Mouse (Mus musculus) common myeloid progenitor, adult 5-6 weeks (primary cell): ENCODE results near the gene Slc44a4. TPM values are rescaled to one million over a fixed set of nuclear protein-coding genes. Genes with fewer than 3 reads are reported as not detected.
"Not testable (repeated sequence)": the region's sequence is repeated elsewhere in the genome, so short reads cannot be mapped to it uniquely, and the experiment has no call there.

ENCODE experiments used
- ATAC-seq: replicated peaks from 2 replicates; pipeline ENCODE4 v1.8.0; 2016; ENCODE audit warnings: low read depth, mild to moderate bottlenecking, moderate TSS enrichment, inconsistent platforms; ENCODE audit not compliant: poor library complexity, severe bottlenecking
- total RNA-seq: library from RNA; stranded (forward); fragments of 200-1000, 187-1606 nt; gene quantifications from 2 replicates; pipeline ENCODE4 v1.2.3, GENCODE M21; 2017

The Slc44a4 gene
- total RNA-seq, 1 experiment from 2014 or later, result not detected

GRCm38 (mm10) chr17:34957966-34958365 is 43.7 kb downstream of the Slc44a4 start:
- not testable (repeated sequence) for ATAC-seq

GRCm38 (mm10) chr17:34958734-34959129 is 44.5 kb downstream of the Slc44a4 start:
- ATAC-seq, result not testable (repeated sequence)

GRCm38 (mm10) chr17:34959130-34959778 is 45.0 kb downstream of the Slc44a4 start, which contains the start of gene Hspa1b:
Hspa1b (minus strand) TSS chr17:34959238.
- ATAC-seq, result peak; percentile 90

- no peak for ATAC-seq
These were observed 45.7 kb downstream of the Slc44a4 start for GRCm38 (mm10) chr17:34959881-34960515.

GRCm38 (mm10) chr17:34960702-34961493 is 46.6 kb downstream of the Slc44a4 start:
- no peak for ATAC-seq

- no peak for ATAC-seq
These were observed 47.9 kb downstream of the Slc44a4 start for GRCm38 (mm10) chr17:34962125-34962524.

GRCm38 (mm10) chr17:34962841-34963240 is 48.6 kb downstream of the Slc44a4 start:
- no peak for ATAC-seq

GRCm38 (mm10) chr17:34964640-34965049 is 50.4 kb downstream of the Slc44a4 start:
- ATAC-seq, result no peak

GRCm38 (mm10) chr17:34965627-34966026 is 51.4 kb downstream of the Slc44a4 start:
- ATAC-seq, result no peak

GRCm38 (mm10) chr17:34969822-34970221 is 55.6 kb downstream of the Slc44a4 start, which contains the start of gene Gm20481:
Gm20481 (plus strand) TSS chr17:34969912.
- ATAC-seq, result not testable (repeated sequence)

- ATAC-seq, result not testable (repeated sequence)
These were observed 56.6 kb downstream of the Slc44a4 start for GRCm38 (mm10) chr17:34970850-34971249.

GRCm38 (mm10) chr17:34971694-34972068 is 57.4 kb downstream of the Slc44a4 start:
- peak; percentile 3; the same call in 1 of the 2 replicates for ATAC-seq

- ATAC-seq, result peak; percentile 89
These were observed 57.9 kb downstream of the Slc44a4 start, which contains the start of the genes Hspa1a and Hspa1l for GRCm38 (mm10) chr17:34972069-34972749. Hspa1a (minus strand) TSS chr17:34972156. Hspa1l (plus strand) TSS chr17:34972703.

- no peak for ATAC-seq
These were observed 61.6 kb downstream of the Slc44a4 start for GRCm38 (mm10) chr17:34975581-34976492.

GRCm38 (mm10) chr17:34977000-34977399 is 62.7 kb downstream of the Slc44a4 start:
- no peak for ATAC-seq

GRCm38 (mm10) chr17:34978239-34978638 is 64.0 kb downstream of the Slc44a4 start:
- no peak for ATAC-seq

GRCm38 (mm10) chr17:34979631-34980030 is 65.4 kb downstream of the Slc44a4 start:
- no peak for ATAC-seq
